10 mouse cellular contexts compared by ENCODE assay signal in the genomic region with DNA sequence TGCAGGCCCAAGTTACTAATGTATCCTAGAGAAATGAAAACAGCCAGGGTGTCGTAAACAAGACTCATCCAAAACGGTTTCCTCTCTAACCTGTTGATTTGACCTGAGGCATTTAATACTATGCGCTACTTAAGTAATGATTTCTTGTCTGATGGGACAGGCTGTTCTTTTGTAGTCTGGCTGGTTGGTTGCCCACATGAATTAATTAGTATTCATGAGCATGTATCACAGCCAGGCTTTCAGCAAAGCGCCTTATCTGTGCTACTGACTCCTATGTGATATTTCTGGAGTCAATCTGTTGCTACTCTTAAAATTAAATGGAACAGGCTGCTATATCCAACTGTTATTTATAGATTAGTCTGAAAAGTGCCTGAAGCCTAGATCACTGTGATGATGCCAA.
A peak's percentile ranks its signal among the peaks of the same experiment; 100 is the strongest.
DNase-seq lines count a peak whose midpoint lies in the region.
"Had no signal": no experiment of that assay in that cellular context is flagged by ENCODE, and none has a peak within 500 bp of the region (broad histone marks: within the 10 kb centered on the region; RNA-seq: fewer than 3 reads in every experiment).

No protein-coding gene starts in this region.

- DNase-seq in cerebellum, adult 9-10 months: peak; percentile 52
- no peak for DNase-seq in cerebellum, adult 11-12 months
- DNase-seq in left cerebral cortex, adult 11 months (ENCODE audit: low spot score): peak; percentile 49
- no peak for DNase-seq in left cerebral cortex, postnatal 4 days
- peak; percentile 85 for DNase-seq in layer of hippocampus, adult 9-11 months
- peak; percentile 33 for DNase-seq in right cerebral cortex, postnatal 25 days
- no peak for DNase-seq in urinary bladder, postnatal 36 days (ENCODE audit: low spot score in 2 of 2)
- no peak for DNase-seq in embryo, embryonic 9.5 days (ENCODE audit: extremely low spot score)
- DNase-seq: lung, embryonic 14.5 days; thymus, postnatal 25 days had no signal

- intact Hi-C loops in left cerebral cortex, postnatal 4 days (cut with DNase I): no loop called here

Comparison
In these comparisons a context has a peak if more than half of its experiments do, and no peak if none do; other contexts are left out.
1. DNase-seq: peak in cerebellum, adult 9-10 months (single experiment), left cerebral cortex, adult 11 months (single experiment), layer of hippocampus, adult 9-11 months (single experiment) and right cerebral cortex, postnatal 25 days (single experiment); none in cerebellum, adult 11-12 months (single experiment), left cerebral cortex, postnatal 4 days (single experiment), urinary bladder, postnatal 36 days (0 of 2) and embryo, embryonic 9.5 days (single experiment).